Mouse (Mus musculus) ES-E14 (cell line): ENCODE data around the gene Fcgr1.

Experiments
- CHD2 ChIP-seq: IDR thresholded peaks from 2 replicates; pipeline ENCODE4 v1.6.1; 2014; ENCODE audit warnings: mild to moderate bottlenecking, low read depth, low read length, inconsistent platforms
- MAFK ChIP-seq: IDR thresholded peaks from 2 replicates; pipeline ENCODE4 v1.6.1; 2014; ENCODE audit warnings: mild to moderate bottlenecking, low read depth, low read length, inconsistent platforms; ENCODE audit not compliant: insufficient read depth
- ZC3H11A ChIP-seq: IDR thresholded peaks from 2 replicates; pipeline ENCODE4 v1.6.1; 2012; ENCODE audit warnings: low read depth, mild to moderate bottlenecking, inconsistent platforms, low read length, borderline replicate concordance

GRCm38 (mm10) chr3:96262979-96263550 is 30.7 kb downstream of the Fcgr1 start, which contains the start of gene Hist2h4:
- TF ChIP-seq MAFK, result no peak
- no peak for TF ChIP-seq ZC3H11A
- no peak for TF ChIP-seq CHD2
